Mouse (Mus musculus): ENCODE measurements around the gene Erbin. TPM values are rescaled to one million over a fixed set of nuclear protein-coding genes. Genes with fewer than 3 reads are reported as not detected.

Erbin gene
- total RNA-seq, 2 experiments from 2014 or later, result 41.2 to 43.2 TPM

Other genes starting within 250 kb of the Erbin start
- 10 to 100 TPM; 17.8 to 25.0 TPM for gene Srek1, start 145.9 kb downstream of the Erbin start, total RNA-seq (2021)
- 1 to 10 TPM; 7.4 to 7.5 TPM for gene Nln, start 189.1 kb upstream of the Erbin start, total RNA-seq (2021)
- 1 to 10 TPM in 1 of 2 experiments, under 1 TPM in 1; 0.94 to 1.3 TPM for gene Sgtb, start 189.2 kb upstream of the Erbin start, total RNA-seq (2021)

Measured in gastrocnemius, postnatal 14 days (tissue).